Mouse (Mus musculus): Measurements from ENCODE around the gene Alox12. TPM values are rescaled to one million over a fixed set of nuclear protein-coding genes. Genes with fewer than 3 reads are reported as not detected.

Gene Alox12
- total and polyA plus RNA-seq, 3 experiments: 0.03 TPM; not detected in 2

DNA sequence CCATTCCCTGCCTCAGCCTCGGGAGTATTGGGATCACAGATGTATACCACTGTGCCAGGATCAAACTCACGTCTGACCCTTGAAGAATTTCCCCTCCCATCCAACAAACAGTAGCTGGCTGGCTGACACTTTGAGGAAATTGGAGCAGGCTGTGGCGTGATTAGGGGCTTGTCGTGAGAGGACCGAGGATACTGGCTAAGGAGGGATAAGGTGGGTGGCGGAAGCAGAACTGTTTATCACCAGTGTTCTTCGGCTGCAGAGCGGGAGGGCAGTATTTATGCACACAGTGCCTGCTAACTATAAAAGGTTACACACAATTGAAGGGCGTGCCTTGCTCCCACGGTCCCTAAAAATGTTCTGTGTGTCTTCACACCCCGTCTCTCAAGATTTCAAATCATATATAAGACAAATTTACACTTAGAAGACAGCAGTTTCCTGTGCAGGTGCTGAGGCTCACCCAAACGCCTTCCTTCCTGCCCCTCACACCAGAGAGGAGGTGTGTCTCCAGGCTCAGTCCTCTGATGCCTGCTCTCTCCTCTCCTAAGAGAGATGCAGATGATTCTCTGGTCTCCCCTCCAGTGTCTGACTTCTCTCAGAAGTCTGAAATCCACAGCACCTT is 42.8 kb upstream of the Alox12 start (continued):
- no peak for TF ChIP-seq E2F4 (IDR thresholded peaks at IDR 0.05; ENCODE audit: borderline replicate concordance, low read depth, low read length)
- TF ChIP-seq GATA1 (IDR thresholded peaks at IDR 0.05; ENCODE audit: low read depth, low read length): peak; percentile 76
- TF ChIP-seq POLR2AphosphoS2 (IDR thresholded peaks at IDR 0.05; ENCODE audit: low read length): no peak
- TF ChIP-seq MXI1 (IDR thresholded peaks at IDR 0.05; ENCODE audit: low read depth, low read length): 0 out of 2 replicates have a peak, but pooled peaks have one; percentile 25

DNA sequence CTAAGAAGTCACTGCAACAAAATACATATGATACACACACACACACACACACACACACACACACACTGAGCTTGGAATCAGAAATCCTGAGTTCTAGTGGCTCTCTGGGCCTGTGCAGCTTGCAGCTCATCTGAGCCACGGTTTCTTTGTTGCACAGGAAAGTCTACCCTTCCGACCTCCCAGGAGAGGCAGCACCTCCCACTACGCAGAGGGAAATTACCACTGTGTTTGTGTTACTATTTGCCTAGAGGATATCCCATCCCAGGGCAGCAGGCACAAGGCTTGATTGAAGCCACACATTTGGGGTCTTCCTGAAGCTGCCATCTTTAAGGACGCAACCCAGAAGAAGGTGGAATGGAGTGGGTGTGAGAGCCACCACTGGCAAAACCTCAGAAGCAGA is 42.3 kb upstream of the Alox12 start:
- DNase-seq (ENCODE audit: low read depth, low spot score): no peak
- Histone ChIP-seq H3K27me3 (ENCODE audit: control insufficient read depth in 1 of 2, insufficient read depth in 2 of 2, low read length in 2 of 2) (peaks cover 0 to 3% of the 10 kb centered on the region in 2 experiments; a peak in 3 of 4 replicates), H3K9me3 (replicated peaks; ENCODE audit: insufficient read depth, low read length) (no peaks in the 10 kb centered on the region), H3K4me1 (ENCODE audit: control insufficient read depth in 1 of 2, insufficient read depth in 2 of 2, low read length in 2 of 2) (peaks cover 2 to 6% of the 10 kb centered on the region in 2 experiments; a peak in 3 of 4 replicates), H3K36me3 (ENCODE audit: control insufficient read depth in 1 of 2, insufficient read depth in 2 of 2, low read length in 2 of 2) (peaks cover 0 to 8% of the 10 kb centered on the region in 2 experiments; a peak in 2 of 4 replicates), H3K27ac (ENCODE audit: control insufficient read depth, low read depth, low read length) (no peak overlapping the region), H3K79me2 (ENCODE audit: control insufficient read depth, insufficient read depth, low read length, poor library complexity) (no peaks in the 10 kb centered on the region), H3K9ac (ENCODE audit: control insufficient read depth, low read depth, low read length, poor library complexity, severe bottlenecking) (0 out of 2 replicates have a peak overlapping the region, but pooled peaks have one; percentile 0), H3K4me3 (ENCODE audit: control insufficient read depth in 1 of 2, insufficient read depth in 1 of 2, low read depth in 2 of 2, low read length in 2 of 2) (peak overlapping the region in 1 of 2 experiments; percentile 27; a peak in 3 of 4 replicates)
- TF ChIP-seq GATA1 (IDR thresholded peaks at IDR 0.05; ENCODE audit: low read depth, low read length) (no peak), MXI1 (IDR thresholded peaks at IDR 0.05; ENCODE audit: low read depth, low read length) (0 out of 2 replicates have a peak, but pooled peaks have one; percentile 19)

DNA sequence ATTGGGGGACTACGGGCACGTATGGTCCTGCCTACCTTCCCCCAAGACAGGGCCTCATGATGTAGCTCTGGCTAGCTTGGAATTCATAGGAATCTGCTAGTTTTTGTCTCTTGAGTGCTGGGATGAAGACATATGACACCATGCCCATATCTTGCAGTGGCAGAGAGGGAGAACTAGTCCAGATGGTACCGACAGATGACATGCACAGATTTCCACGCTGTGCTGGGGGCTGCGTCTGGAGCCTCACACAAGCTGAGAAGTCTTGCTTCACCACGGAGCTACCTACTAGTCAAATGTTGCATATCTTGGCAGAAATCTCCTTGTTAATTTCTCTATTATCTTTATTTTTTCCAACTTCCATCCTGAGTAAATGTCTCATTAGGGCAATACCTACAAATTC is 38.7 kb upstream of the Alox12 start:
- no peak for DNase-seq (ENCODE audit: low read depth, low spot score)
- Histone ChIP-seq H3K4me1 (ENCODE audit: control insufficient read depth in 1 of 2, insufficient read depth in 2 of 2, low read length in 2 of 2) (peaks cover 2 to 6% of the 10 kb centered on the region in 2 experiments; a peak in 3 of 4 replicates), H3K79me2 (ENCODE audit: control insufficient read depth, insufficient read depth, low read length, poor library complexity) (no peaks in the 10 kb centered on the region), H3K27me3 (ENCODE audit: control insufficient read depth in 1 of 2, insufficient read depth in 2 of 2, low read length in 2 of 2) (no peaks in the 10 kb centered on the region; a peak in 2 of 4 replicates), H3K9ac (ENCODE audit: control insufficient read depth, low read depth, low read length, poor library complexity, severe bottlenecking) (no peak overlapping the region), H3K4me3 (ENCODE audit: control insufficient read depth in 1 of 2, insufficient read depth in 1 of 2, low read depth in 2 of 2, low read length in 2 of 2) (no peak overlapping the region), H3K27ac (ENCODE audit: control insufficient read depth, low read depth, low read length) (no peak overlapping the region), H3K9me3 (replicated peaks; ENCODE audit: insufficient read depth, low read length) (no peaks in the 10 kb centered on the region), H3K36me3 (ENCODE audit: control insufficient read depth in 1 of 2, insufficient read depth in 2 of 2, low read length in 2 of 2) (peaks cover 0 to 8% of the 10 kb centered on the region in 2 experiments; a peak in 2 of 4 replicates)
- TF ChIP-seq EP300 (IDR thresholded peaks at IDR 0.05; ENCODE audit: low read depth in 1 of 2, low read length in 2 of 2): no peak
- TF ChIP-seq MXI1 (IDR thresholded peaks at IDR 0.05; ENCODE audit: low read depth, low read length): no peak
- TF ChIP-seq ZMIZ1 (IDR thresholded peaks at IDR 0.05; ENCODE audit: low read depth, low read length): no peak

DNA sequence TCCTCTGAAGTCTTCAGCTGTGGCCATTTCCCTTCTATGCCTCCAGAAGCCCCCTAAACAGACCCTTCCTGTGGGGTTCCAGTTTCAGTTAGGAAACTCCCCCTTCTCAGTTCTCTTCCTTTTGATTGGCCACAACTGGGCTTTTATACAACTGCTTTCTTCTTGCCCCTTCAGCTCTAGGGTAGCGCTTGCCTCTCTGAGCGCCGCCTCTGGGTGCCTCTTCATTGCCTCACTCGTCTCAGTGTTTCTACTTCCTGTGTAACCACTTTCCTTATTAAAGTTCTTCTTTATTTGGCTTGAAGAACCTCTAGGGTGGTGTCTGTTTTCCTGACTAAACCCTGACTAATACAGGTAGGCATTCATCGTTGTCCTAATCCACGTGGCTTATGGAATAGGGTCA is 36.1 kb upstream of the Alox12 start:
- no peak overlapping the region for H3K9ac ChIP-seq (ENCODE audit: control insufficient read depth, low read depth, low read length, poor library complexity, severe bottlenecking)
- no peak for TF ChIP-seq ETS1 (IDR thresholded peaks at IDR 0.05; ENCODE audit: low read depth, low read length)
- no peak for TF ChIP-seq UBTF (IDR thresholded peaks at IDR 0.05; ENCODE audit: borderline replicate concordance, insufficient read depth, low read depth, low read length)
- TF ChIP-seq NELFE (IDR thresholded peaks at IDR 0.05; ENCODE audit: low read depth, low read length): no peak
- no peak for TF ChIP-seq MYB (IDR thresholded peaks at IDR 0.05; ENCODE audit: low read depth, low read length)
- TF ChIP-seq CHD2 (IDR thresholded peaks at IDR 0.05; ENCODE audit: low read length): no peak
- TF ChIP-seq POLR2AphosphoS5 (IDR thresholded peaks at IDR 0.05; ENCODE audit: borderline replicate concordance, low read depth, low read length): no peak
- no peak for TF ChIP-seq POLR2A (IDR thresholded peaks at IDR 0.05; ENCODE audit: control insufficient read depth in 1 of 2, insufficient read depth in 1 of 2, low read depth in 1 of 2, low read length in 2 of 2, poor library complexity in 1 of 2)
- no peak for TF ChIP-seq NRF1 (IDR thresholded peaks at IDR 0.05; ENCODE audit: insufficient read depth, low read depth, low read length, poor library complexity, severe bottlenecking)
- TF ChIP-seq USF1 (IDR thresholded peaks at IDR 0.05; ENCODE audit: low read depth, low read length): no peak
- no peak for TF ChIP-seq TBP (IDR thresholded peaks at IDR 0.05; ENCODE audit: low read depth, low read length)
- no peak for TF ChIP-seq TCF12 (IDR thresholded peaks at IDR 0.05; ENCODE audit: low read depth, low read length)
- TF ChIP-seq MEF2A (IDR thresholded peaks at IDR 0.05; ENCODE audit: extremely low read depth, insufficient replicate concordance, low read depth, low read length, poor library complexity, severe bottlenecking): no peak
- TF ChIP-seq GATA1 (IDR thresholded peaks at IDR 0.05; ENCODE audit: low read depth, low read length): no peak
- no peak for TF ChIP-seq GABPA (IDR thresholded peaks at IDR 0.05; ENCODE audit: low read depth, low read length)
- TF ChIP-seq USF2 (IDR thresholded peaks at IDR 0.05; ENCODE audit: borderline replicate concordance in 1 of 2, insufficient read depth in 1 of 2, low read depth in 1 of 2, low read length in 2 of 2): no peak
- H3K36me3 ChIP-seq (ENCODE audit: control insufficient read depth in 1 of 2, insufficient read depth in 2 of 2, low read length in 2 of 2): no peaks in the 10 kb centered on the region
- H3K4me1 ChIP-seq (ENCODE audit: control insufficient read depth in 1 of 2, insufficient read depth in 2 of 2, low read length in 2 of 2): no peaks in the 10 kb centered on the region
- H3K4me3 ChIP-seq (ENCODE audit: control insufficient read depth in 1 of 2, insufficient read depth in 1 of 2, low read depth in 2 of 2, low read length in 2 of 2): no peak overlapping the region
- H3K9me3 ChIP-seq (replicated peaks; ENCODE audit: insufficient read depth, low read length): no peaks in the 10 kb centered on the region
- H3K27ac ChIP-seq (ENCODE audit: control insufficient read depth, low read depth, low read length): no peak overlapping the region
- no peak for DNase-seq (ENCODE audit: low read depth, low spot score)
- peaks cover 0 to 2% of the 10 kb centered on the region in 2 experiments; a peak in 2 of 4 replicates for H3K27me3 ChIP-seq (ENCODE audit: control insufficient read depth in 1 of 2, insufficient read depth in 2 of 2, low read length in 2 of 2)
- H3K79me2 ChIP-seq (ENCODE audit: control insufficient read depth, insufficient read depth, low read length, poor library complexity): no peaks in the 10 kb centered on the region
